Mouse (Mus musculus) brain, embryonic 18.5 days (tissue): Measurements from ENCODE around the gene Idi2.
"Not testable (repeated sequence)": the region's sequence is repeated elsewhere in the genome, so short reads cannot be mapped to it uniquely, and the experiment has no call there.

Source experiments
- DNase-seq: peaks from one replicate; pipeline ENCODE4 v3.0.0-alpha.2; 2012; ENCODE audit warnings: low read depth, low spot score

The Idi2 gene

GRCm38 (mm10) chr13:8997221-8997620, 44.6 kb downstream of the Idi2 start:
- not testable (repeated sequence) for DNase-seq

GRCm38 (mm10) chr13:8999464-8999863, 46.8 kb downstream of the Idi2 start:
- DNase-seq = no peak

GRCm38 (mm10) chr13:9003306-9003705, 50.6 kb downstream of the Idi2 start:
- no peak for DNase-seq
